Mouse (Mus musculus) cerebellum, adult 18-20 months (tissue): ENCODE data around the gene Gpc6.

ENCODE experiments used
- DNase-seq, 2 experiments: peaks; one replicate each; pipeline ENCODE4 v3.0.0; 2021

Gene Gpc6

DNA sequence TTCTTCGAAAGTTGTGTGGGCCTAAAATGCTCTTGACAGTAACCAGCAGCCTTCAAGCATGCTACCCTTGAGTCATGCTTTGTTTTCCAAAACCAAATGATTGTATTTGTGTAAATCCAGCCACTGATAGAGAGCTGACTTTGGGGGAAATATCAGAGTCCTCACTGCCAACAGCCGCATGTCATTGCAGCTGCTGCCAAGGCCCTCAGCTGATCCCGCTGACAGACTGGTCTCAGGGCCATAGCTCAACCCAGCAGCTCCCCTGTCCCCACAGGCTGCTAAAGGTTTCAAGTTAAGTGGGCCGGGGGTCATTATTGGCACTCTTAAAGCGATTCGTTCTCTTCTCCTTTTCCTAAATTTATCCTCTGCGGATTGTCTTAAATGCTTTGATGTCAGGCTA is 966.3 kb downstream of the Gpc6 start:
- DNase-seq: no peak

DNA sequence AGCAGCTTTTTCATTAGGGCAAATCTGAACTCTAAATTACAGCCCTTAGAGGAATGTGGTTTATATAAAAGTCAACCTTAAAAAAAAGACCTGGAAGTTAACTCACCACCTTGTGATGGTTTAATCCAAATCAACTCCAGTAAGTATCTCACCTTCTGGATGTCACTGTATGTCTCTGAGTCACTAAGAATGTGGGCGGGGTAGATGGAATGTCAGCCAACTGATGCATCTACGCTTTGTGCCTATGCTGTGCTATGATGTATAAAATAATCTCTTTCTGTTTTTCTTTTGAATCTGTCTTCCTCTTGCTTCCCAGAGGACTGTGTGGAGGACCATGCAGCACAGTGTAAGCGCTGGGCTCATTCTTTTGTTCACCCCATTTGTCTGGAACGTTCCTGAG is 966.9 kb downstream of the Gpc6 start:
- DNase-seq: no peak

DNA sequence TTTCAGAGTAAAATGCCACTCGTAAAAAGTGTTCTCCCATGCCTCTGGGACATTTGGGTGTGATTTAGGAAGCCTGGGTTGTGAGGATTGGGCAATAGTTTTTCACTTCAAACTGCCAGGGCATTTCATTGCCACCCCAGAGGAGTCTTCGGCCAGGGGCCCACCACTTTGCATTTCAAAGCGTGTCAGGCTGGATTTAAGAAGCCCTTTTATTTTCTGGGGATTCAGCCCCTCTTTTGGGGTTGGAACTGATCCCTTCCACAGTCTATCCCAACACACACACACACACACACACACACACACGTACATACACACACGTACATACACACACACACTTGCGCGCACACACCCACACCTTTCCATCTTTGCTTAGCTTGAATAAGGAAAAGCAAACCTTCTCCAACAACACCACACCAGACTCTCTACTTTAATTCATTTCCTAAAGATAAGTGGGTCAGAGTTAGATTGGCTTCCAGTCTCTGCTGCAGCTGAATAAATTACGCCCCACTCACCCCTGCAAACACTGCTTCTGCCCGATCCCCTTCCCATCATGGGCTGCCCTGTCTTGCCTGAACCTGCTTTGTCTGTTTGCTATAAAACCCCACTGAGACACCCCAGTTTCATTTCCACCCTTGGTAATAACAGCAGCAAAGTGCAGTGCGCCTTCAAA is 969.9 kb downstream of the Gpc6 start:
- no peak for DNase-seq

DNA sequence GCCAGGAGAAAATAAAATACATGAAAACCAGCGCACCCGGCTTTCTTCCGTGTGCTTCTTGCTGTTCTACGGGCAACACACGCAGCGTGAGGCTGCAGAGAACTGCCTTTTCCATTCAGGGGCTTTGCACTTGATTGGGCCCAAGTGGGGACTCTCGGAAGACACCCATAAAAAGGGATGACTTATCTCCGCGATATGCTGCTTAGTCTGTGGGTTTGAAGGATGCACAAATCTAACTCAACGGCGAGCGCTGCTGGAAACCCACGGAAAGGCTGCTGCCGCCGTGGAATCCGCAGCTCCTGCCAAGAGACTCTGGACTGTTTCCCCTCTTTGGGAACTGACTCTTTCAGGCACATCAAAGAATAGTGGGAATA is 970.4 kb downstream of the Gpc6 start:
- DNase-seq: no peak

DNA sequence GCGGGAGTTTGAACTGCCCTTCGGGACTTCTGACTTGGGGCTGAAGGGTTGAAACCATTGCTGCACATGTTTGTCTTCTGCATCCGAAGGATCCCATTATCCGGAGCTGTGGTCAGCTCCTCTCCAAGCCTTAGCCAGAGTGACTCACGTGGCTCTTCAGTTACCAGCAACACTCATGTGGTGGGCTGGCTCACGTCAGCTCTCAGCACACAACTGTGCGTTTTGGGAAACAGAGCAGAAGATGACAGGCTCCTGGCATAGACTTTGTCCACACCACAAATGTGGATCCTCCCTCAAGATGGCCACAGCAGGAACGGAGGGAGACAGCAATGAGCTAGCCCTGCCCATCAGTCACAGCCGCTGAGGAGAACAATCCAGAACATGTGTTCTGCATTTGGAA is 979.2 kb downstream of the Gpc6 start:
- no peak for DNase-seq

DNA sequence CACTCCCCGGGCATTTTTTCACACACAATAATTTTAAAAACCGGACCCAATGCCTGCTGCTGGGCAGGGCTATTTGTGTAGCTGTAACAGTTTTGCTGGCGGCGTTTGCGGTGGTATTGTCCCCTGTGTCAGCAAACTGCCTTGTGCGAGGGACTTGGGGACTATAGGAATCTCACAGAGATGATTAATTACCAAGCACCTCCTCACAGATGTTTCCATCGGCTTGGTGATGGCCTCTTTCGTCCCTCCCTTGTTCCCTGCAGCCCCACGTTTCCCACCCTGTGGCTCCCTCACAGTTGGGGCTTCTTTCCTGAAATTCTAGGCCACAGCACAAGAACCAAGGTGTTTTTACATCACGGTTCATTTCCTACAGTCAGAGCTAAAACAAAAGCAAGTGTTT is 980.6 kb downstream of the Gpc6 start:
- DNase-seq: no peak

DNA sequence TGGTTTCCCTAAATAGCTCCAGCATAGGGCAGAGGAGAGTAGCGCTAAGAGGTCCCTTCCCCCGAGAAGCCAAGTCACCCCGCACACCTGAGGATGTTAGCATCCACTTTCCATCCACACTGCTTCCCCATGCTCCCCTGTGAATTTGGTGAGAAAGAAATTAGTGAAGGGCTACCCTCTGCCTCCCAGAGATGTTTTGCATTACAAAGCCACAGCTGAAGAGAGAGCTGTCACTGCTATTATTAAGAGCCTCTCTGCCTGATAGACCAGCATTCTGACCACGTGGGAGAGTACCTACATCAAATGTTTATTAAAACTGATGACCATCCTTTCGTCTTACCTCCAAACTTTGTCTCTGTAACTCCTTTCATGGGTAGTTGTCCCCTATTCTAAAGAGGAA is 981.2 kb downstream of the Gpc6 start:
- DNase-seq: no peak

DNA sequence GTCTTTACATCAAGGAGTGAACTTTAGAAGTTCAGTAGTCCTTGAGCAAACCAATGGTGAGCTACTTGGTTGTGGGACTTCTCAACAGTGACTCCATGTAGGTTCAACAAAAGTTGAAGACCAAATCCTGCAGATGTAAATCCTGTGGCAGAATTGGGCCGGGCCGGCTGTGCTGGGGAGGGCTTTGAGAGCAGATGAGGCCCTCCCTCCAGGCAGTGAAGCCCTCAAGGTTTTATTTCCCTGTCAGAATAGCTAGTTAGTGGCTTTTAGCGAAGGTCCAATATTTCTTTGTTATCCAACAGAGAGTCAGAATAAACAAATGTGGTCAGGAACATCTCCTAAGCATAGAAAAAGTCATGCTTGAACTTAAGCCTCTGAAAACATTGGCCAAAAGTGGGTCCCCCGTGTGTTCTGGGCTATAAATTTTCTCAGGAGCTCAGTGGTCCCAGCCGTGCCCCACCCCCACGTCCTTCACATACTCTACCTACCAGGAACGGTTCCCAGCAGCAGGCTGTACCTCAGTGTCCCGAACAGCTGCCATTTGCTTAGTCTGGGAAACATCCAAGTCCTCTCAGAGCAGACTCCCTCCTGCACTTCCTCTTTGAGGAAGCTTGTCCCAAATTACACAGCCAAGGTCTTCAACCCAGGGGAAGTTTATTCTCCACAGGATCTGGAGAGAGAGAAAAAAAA is 983.3 kb downstream of the Gpc6 start:
- no peak for DNase-seq

DNA sequence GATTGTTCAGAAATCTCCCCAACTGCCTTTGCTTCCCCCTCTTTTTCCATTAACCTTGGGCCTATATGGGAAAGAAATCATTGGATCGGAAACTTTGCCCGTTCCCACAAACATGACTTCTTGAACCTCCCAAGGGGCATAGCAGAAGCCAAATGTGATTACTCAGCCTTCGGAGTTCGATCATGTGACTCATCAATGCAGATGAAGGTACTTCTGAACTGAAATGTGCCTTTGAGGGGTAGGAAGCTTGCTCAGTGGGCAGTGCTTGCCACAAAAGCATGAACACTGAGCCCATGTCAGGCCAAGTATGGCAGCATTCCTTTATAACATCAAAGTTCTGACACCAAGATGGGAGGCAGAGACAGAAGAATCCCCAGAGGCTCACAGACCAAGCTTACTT is 983.9 kb downstream of the Gpc6 start:
- no peak for DNase-seq

DNA sequence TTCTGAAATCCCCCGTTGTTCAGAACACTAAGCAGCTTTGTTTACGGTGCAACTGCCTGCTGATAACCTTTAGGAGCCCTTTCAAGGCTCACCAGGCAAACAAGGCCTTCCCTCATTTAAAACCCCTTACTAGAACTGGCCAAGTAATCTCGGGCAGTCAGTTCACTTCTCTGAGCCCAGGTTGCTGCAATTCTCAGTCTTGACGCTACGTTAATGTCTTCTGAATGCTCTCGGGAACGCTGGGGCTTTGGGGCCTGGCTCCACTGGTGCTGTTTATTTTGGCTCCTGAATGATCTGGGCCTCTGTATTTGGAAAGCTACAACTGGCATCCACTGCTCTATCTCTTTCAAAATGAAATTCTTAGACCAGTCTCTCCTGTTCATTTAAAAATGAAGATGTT is 985.2 kb downstream of the Gpc6 start:
- DNase-seq: no peak

DNA sequence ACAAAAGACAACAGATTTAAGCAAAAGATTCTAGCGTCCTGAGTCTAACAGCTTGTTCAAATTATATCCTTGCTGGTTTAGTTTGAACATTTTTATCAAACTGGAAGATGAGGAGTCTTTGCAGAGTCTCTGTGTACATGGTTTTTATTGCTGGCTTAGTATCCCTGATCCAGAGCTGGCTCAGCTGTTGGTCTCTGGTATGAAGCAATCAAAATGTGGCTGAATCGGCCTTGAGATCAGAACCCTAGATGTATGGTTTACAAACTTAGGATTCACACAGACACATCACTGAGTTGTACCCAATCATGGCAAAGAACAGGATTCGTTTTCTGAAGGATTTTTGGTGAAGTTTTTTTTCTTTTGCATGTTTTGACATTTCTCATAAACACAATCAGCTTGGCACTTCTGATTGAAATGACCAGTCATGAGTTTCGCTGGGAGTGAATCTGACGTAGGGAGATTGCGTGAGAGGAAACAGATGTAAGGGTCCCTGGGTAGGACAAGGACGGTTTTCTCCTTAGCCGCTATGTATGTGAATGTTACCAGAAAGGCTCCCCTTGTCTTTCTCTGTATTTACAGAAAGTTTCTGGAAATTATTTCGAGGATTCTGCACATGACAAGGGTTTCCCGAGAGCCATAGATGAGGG is 987.6 kb downstream of the Gpc6 start:
- DNase-seq: no peak

DNA sequence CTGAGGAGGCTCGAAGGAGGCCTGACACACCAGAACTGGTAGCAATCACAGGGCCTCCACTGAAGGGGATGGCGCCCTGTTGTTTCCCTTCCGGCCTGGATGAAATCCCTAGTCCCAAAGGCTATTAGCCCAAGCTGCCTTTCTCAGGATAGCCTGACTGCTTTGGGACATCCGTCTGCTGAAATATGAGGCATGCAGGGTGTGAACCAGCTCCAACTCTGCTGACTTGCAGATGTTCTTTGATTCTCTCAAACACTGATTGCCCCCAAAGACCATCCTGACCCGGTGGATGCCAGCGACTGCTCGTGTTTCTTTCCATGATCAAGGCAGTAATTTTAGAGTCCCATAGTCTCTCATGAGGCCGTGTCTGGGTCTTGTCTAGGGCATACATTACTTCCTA is 991.5 kb downstream of the Gpc6 start:
- DNase-seq: no peak

DNA sequence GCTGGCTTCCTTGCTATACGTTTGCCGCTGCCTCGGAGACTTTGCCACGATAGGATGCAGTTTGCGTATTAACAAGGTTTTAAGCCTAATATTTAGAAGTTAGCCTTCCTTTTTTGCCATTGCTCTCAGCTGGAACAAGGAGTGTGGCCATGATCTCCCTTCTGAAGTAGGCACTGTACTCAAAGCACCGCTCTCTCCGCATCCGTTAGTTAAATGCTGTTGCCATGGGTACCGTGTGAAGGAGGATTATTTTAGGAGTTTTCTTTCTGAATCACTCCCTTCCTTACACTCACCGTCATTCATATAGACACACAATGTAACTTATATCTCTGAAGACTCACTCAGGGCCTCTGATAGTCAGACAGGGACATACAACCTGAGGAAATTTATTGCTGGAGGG is 993.6 kb downstream of the Gpc6 start:
- no peak for DNase-seq

DNA sequence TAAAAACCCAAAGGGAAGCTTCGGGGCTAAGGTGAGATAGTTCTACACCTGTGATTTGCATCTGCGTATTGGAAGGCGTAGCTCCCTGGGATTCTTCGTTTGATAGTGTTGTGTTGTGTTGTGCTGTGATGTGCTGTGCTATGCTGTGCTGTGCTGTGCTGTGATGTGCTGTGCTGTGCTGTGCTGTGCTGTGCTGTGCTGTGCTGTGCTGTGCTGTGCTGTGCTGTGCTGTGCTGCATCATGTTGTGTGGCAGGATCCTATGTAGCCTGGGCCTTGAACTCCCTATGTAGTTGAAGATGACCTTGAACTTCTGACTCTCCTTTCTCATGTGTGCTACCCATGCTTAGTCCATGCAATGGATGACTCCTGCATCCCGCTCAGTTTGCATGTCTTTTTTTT is 994.5 kb downstream of the Gpc6 start:
- DNase-seq: no peak

DNA sequence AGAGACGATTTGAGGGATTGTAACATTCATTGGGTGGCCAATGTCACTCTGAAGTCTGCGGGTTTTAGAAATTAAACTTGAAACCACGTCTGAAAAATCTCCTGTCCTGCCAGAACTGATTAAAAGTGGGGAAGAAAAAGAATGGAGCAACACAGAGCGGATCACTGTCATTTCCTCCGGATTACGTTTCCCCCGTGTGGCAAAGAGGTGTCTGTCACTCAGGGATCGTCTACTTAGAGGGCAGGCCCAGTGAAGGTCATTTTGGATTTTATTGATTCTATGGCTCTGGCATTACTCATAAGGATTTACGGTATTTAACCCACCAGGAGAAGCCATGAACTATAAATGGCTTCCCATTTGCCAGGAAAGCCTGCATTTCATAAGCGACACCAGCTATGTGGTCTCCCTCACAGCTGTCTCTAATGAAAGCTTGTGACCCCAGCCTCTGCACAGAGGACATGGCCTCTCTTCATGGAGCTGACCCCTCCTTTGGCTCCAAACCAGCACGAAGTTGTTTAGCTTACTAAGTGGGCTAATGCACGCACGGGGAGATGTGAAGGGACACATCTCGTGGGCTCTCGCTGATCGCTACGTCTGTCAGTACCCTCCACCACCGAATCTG is 996.4 kb downstream of the Gpc6 start:
- DNase-seq: no peak

DNA sequence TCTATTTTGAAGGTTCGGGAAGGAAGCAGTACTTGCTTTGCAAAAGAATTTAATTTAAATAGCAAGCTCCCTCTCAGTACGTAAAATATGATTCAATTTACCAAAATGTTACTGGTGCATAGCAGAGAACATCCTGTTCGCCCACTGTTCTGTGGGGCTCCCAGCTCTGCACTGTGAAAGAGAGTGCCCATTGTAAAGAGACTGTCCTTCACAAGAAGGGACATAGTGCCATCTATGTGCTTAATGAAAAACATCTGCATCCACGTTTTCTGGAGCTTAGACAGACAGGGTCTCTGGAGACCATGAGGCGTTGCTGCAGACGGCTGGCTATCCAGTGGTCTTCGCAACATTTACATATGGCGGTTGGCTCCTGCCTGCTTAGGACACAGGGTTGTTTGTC is 998.6 kb downstream of the Gpc6 start:
- no peak for DNase-seq

DNA sequence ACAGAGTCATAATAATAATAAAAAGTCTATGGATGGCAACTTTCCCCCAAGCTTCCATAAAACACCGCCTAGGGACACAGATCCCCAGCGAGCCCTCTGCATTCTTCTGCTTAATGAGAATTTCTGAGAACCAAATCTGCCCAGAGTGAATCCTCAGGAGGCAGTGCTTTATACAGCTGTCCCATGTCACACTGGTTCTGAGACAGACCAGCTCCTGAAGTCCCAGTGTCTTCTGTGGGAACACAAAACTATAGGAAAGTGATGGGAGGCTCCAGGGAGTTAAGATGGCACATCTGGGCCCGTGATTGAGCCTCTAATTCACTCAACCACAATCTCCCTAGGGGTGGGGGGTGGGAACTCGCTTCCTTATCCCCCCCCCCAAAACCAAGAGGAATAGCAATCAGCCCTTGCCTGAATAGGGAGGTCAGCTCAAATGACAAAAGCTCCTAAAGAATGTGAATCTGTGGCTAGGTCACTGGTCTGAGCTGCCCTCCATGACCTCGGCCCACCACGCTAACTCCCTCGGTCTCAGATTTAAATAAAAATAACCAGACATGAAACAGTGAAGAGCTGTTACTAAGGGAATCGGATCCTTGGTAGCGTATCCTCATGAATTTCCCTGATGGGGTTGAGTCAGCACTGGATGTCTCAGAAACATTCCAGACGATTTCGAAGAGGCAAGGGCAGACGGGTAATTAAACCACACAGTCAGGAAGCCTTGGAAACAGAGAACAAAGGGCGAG is 1005.2 kb downstream of the Gpc6 start:
- DNase-seq: no peak

DNA sequence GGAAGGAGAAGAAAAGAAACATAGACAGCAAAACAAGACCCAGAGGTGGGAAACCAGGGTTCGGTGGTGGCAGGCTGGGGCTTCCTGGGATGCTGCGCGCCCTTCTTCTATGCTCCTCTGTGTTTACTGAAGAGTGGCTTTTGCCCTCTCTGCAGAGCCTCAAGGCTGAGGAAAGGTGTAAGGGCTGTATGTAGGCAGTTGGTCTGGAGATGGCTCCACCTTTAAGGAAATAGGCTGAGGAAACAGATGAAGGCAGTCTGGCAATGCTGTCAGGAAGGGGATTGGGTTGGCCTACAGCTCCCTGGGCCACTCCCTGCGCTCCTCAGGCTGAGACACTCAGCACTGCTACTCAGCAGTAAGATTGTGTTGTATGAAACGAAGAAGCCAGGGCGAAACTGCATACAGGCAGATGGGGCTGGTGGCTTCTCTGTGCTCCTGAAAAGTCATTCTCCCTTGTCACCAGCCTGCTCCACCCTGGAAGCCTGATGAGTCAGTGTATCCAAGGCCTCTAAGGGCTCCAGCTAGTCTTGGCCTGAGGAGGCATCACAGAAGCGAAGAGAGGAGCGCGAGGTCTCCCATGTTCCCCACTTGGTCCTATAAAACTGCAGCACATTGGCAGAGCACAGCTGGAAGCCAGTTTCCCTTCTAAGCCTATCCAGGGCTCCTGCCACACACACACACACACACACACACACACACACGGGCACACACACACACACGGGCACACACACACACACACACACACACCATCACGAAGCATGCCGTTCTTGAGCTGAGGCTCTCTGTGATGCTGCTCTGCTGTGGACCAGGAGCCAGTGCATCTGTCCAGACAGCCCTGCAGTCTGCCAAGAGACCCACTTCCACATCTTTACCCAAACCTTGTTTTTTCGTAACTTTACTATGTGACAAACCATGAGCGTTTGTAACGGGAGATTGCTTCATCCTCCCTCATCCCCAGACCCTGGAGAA is 1006.0 kb downstream of the Gpc6 start:
- DNase-seq: no peak

DNA sequence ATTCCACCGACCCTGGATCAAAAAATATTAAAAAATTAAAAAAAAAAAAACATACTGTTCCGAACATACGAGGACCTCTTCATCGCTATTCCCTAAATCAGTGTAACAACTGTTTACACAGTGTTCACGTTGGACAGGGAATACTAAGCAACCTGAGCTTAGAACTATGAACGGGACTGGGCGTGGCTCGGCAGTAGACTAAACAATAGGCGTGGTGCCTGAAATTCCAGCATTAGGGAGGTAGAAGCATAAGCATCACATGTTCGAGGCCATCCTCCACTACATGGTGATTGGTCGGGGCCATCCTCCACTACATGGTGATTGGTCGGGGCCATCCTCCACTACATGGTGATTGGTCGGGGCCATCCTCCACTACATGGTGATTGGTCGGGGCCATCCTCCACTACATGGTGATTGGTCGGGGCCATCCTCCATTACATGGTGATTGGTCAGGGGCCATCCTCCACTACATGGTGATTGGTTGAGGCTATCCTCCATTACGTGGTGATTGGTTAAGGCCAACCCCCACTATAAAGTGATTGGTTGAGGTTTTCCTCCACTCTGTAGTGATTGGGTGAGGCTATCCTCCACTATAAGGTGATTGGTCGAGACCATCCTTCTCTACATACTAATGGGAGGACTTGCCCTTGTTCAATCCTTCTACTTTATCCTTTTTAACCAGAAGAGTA is 1007.2 kb downstream of the Gpc6 start:
- DNase-seq: no peak

DNA sequence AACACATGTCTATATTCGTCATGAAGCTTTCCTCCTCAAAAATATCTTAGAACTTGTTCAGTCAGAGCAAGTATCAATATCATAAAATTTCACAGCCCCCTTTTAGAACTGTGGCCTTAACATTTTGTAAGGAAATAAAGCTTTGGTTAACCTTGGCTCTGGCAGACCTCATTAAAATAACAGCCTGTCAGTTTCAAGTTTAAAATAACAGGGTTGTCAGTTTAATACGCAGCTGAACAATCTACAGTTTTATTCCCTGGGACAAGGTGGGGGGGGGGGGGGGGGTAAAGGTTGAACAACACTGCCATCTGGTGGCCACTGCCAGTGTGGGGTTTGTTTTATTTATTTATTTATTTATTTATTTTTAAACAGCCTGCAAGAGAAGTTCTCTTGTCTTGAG is 1013.4 kb downstream of the Gpc6 start:
- peak in 1 of 2 experiments; percentile 41 for DNase-seq

DNA sequence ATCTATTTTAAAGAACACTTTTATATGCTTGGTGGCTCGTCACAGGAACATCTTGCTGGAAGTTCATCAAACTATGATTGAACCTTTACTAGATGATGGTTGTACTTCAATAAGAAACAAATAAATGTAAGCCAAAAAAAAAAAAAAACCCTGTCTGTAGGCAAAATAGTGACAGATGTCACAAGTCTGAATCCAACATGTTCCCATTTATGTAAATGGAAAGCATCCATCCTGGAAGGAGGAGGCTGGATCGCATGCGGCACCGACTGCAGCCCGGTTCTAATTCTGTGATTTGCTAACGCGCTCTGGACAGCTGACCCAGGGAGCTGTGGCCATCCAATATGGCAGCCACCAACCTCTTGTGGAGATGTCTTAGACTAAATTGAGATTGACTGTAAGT is 1014.4 kb downstream of the Gpc6 start:
- DNase-seq: no peak
